Mouse (Mus musculus): ENCODE measurements at regions not wholly inside any gene's neighbourhood (a gene's known extent, or its start where the extent isn't known, plus 50 kb on each side); places are given as distances from the start of the nearest gene placed in this dataset.

DNA sequence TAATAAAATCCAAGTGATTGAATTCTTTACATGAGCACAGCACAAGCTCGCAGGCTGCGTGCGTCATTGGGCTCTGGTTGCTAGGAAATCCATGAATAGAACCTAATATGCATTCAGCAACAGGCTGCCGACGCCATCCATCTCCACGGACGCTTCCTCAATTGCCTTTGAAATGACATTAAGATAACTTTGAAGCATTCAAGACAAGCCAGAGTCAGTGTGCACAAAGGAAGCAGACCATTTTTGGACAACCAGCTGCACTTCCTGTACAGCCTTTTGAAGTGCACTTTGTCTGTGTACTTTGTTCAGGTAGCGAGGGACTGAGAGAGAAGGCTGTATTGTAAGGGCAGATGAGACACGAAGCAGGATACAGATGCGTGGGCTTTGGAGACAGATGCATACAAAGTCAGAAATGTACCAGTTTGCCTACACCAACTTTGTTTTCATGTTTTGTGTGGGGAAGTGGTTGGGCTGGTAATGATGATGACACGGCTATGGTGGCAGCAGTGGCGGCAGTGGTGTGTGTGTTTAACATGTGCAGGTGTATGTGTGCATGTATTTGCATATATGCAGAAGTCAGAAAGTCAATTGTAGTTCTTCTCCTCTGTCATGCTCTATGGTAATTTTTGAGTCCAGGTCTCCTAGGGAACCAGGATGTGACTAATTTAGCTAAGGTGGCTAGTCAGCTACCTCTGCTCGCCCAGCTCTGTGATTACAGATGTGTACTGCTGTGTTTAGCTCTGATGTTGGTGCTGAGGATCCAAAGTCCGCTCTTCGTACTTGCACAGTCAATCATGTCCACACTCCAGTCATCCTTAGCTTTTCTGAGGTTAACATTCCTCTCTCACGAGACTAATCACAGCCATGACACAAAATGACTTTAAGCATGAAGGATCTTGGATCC, 106.7 kb upstream of the Col1a2 start:
- peak; percentile 3 to 31 for DNase-seq (ENCODE audit: low read depth in 2 of 2, low spot score in 2 of 2)

DNA sequence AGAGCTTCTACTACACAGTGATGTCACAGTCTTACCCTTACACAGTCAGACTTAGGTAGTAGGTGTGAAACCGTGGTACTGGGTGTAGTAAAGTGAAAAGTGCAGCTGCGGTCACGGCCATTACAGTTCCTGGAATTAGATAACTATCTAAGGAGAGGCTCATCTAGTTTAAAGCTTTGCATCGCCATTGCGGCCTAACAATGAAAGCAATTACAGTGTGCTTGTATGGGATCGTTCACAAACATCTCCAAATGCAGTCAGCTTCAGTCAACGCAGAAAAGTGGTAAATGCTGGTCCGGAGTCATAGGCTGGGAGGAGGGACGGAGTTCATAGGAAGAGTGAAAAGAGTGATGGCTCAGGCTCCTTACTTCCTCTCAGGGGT, 106.0 kb upstream of the Col1a2 start:
- DNase-seq (ENCODE audit: low read depth in 2 of 2, low spot score in 2 of 2) = no peak

DNA sequence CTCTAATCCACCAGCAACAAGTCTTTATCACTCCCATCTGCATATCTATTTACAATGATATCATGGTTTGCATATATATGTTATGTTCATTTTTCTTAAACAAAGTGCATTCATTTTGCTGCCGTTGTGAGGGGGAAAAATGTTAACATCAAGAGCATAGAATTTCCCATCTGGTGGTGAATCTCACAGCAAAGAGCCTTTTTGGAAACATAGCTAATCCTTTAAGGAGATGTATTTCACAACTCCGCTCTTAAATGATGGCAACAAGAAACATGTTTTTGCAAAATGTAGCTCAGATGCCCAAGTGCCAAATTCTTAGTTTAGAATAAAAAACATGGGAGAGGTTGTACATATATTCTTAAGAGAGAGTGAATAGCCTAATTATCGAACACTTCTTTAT, 99.3 kb upstream of the Col1a2 start:
- no peak for DNase-seq (ENCODE audit: low read depth in 2 of 2, low spot score in 2 of 2)

- DNase-seq (ENCODE audit: low read depth in 2 of 2, low spot score in 2 of 2) = no peak
These were observed 96.9 kb upstream of the Col1a2 start for GRCm38 (mm10) chr6:4407748-4408147.

DNA sequence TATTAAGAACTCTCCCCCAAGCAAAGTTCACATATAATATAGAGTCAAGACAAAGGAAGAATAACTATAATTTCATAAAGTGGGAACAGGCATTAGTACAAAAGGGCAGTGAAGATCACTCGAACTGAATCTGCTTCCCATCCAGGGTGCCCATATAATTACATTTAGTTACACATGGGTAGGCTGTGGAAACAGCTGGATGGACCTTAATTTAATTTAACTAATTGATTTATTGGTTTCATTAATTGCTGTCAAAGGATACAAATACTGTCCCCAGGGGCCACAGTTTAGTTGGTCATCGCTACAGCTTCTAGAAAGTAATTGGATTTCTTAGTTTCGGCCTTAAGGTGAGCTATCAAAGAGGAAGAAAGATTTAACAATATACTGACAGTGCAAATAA, 91.4 kb upstream of the Col1a2 start:
- DNase-seq (ENCODE audit: low read depth in 2 of 2, low spot score in 2 of 2) = no peak

DNA sequence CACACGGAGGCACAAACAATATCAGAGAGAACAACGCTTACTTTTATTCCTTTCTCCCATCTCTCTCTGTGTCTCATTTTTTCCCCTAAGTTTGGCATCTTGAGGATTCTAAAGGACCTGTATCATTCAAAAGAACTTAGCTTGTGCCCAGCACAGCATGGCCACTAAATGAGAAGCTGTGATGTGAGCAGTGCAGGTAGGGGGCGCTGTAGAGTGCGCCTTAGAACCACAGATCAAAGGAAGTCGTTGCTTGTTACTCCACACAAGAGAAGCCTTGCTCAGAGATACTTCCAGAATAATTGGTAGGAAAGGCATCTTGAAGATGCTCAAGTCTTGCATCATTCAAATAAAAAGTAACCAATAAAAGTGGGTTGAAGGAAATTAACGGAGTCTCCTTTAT, 90.4 kb upstream of the Col1a2 start:
- DNase-seq (ENCODE audit: low read depth in 2 of 2, low spot score in 2 of 2) = no peak

DNA sequence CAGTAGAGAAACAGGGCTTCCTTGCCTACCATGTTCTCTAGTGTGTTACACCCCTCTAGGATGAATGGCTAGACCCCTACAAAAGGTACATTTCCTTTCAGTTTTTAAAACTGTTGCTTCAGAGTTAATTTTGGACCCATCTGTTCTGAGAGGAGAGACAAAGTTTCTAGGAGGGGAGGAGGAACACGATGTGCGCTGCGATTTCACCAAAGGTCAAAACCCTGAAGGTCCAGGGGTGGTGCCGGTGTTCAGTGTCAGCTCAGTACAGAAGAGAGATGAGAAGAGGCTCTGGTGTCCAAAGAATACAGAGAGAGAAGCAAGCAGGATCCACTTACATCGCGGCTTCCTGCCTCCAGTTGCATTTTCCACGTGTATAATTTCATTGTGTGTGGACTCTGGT, 89.4 kb upstream of the Col1a2 start:
- no peak for DNase-seq (ENCODE audit: low read depth in 2 of 2, low spot score in 2 of 2)

DNA sequence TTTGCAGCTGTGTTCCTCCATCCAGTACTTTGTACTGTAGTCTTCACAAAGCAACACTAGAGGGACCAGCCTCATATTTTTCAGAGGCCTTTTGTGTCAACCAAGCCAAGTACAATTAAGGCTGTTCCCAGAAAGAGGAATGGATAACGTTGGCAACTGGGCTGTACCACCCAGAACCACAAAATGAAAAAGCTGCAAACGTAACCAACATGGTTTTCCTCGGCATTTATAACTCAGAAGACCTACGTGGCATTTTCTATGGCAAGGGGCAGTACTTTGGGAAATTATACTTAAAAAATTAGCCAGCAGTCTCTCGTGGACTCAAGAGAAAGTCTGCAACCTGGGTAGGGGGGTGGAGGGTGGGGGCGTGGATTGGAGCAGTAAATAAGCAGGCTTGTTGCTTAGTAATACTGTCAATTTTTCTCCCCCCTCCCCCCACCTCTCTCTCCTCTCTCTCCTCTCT, 87.3 kb upstream of the Col1a2 start:
- no peak for DNase-seq (ENCODE audit: low read depth in 2 of 2, low spot score in 2 of 2)

DNA sequence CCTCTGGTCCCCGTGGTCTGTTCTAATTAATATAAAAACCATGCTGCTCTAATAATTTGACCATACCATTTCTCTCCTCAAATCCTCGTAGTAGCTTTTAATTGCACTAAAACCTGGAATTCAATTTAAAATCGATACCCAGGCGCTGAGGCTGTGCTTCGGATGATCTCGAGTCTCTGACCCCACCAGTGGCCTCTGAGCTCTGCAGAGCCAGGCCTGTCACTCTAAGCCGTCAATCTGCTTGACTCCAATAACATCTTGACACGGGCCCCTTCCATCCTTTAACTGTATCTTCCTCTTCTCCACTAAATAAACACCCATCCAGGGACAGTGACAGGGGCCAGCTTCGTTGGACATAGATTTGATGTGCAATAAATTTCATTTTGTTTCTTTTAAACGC, 86.2 kb upstream of the Col1a2 start:
- no peak for DNase-seq (ENCODE audit: low read depth in 2 of 2, low spot score in 2 of 2)

GRCm38 (mm10) chr6:4418941-4419351, 85.7 kb upstream of the Col1a2 start:
- no peak for DNase-seq (ENCODE audit: low read depth in 2 of 2, low spot score in 2 of 2)

DNA sequence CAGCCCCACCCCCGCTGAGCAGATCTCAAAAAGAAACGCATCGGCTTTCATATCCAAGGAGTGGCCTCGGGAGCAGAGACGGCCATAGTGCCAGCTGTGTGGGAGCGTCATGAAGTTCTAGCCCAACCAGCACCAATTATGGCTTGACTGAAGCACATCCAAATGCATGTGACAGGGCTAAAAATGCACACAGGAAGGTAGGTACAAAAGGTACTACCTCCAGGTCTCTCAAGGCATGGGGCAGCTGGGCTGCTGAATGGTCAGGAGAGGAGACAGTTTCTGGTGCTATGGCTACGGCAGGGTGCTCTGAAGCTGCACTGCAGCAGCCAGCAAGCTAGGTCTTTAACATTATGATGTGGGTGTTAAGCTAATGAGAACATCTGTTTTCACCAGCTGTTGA, 83.1 kb upstream of the Col1a2 start:
- no peak for DNase-seq (ENCODE audit: low read depth in 2 of 2, low spot score in 2 of 2)

- no peak for DNase-seq (ENCODE audit: low read depth in 2 of 2, low spot score in 2 of 2)
These were observed 77.5 kb upstream of the Col1a2 start for GRCm38 (mm10) chr6:4427122-4427521.

GRCm38 (mm10) chr6:4430704-4431310, 73.8 kb upstream of the Col1a2 start:
- DNase-seq (ENCODE audit: low read depth in 2 of 2, low spot score in 2 of 2) = no peak

GRCm38 (mm10) chr6:4432192-4432591, 72.4 kb upstream of the Col1a2 start:
- DNase-seq (ENCODE audit: low read depth in 2 of 2, low spot score in 2 of 2) = no peak

GRCm38 (mm10) chr6:4436439-4436838, 68.2 kb upstream of the Col1a2 start:
- DNase-seq (ENCODE audit: low read depth in 2 of 2, low spot score in 2 of 2) = no peak

- DNase-seq (ENCODE audit: low read depth in 2 of 2, low spot score in 2 of 2) = no peak
These were observed 67.7 kb upstream of the Col1a2 start for GRCm38 (mm10) chr6:4436874-4437273.

DNA sequence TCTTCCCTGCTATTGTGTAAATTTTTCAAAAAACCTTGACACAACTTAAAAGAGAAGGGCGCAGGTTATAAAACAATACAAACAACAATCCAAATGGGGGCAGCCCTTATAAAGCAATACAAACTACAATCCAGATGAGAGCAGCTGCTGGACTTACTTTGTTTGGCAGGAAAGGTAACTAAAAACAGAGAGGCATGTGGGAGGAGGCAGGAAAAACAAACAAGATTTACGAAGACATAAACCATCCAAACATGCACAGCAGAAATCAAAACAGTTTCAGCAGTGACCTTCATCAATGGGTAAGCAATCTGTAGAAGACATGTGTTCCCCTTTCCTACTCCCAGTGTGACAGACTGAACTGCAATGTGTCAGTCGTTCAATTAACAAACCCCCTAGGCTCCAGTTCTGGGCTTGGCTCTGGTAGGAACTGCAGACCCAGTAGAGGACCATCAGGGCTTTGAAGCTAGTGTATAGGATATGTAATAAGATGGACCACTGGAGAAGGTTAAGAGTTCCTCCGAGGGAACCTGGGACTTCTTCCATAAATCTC, 62.9 kb upstream of the Col1a2 start:
- no peak for DNase-seq (ENCODE audit: low read depth in 2 of 2, low spot score in 2 of 2)

GRCm38 (mm10) chr6:4445906-4446305, 58.7 kb upstream of the Col1a2 start:
- no peak for DNase-seq (ENCODE audit: low read depth in 2 of 2, low spot score in 2 of 2)

DNA sequence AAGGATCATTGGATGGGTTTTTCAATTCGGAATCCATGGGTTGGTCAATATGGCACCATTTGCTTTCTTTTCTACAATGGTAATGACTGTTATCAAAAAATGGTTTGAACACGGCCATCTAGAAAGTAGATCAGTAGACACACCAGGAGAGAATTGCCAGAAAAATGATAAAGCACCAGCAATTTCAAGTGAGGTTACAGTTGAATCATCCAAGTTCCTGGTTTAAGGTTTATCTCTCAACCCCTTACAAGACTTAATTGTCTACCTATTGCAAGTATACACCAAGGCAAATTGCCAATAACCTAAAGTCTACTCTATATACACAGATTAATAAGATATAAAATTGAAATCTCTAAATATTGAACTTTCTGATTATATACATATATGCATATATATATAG, 53.4 kb upstream of the Col1a2 start:
- DNase-seq (ENCODE audit: low read depth in 2 of 2, low spot score in 2 of 2) = no peak

Measured in CD8-positive naive resting alpha-beta T cell, adult 2 months (primary cell).